Mouse (Mus musculus): ENCODE measurements around the gene Zfx.

The Zfx gene

DNA sequence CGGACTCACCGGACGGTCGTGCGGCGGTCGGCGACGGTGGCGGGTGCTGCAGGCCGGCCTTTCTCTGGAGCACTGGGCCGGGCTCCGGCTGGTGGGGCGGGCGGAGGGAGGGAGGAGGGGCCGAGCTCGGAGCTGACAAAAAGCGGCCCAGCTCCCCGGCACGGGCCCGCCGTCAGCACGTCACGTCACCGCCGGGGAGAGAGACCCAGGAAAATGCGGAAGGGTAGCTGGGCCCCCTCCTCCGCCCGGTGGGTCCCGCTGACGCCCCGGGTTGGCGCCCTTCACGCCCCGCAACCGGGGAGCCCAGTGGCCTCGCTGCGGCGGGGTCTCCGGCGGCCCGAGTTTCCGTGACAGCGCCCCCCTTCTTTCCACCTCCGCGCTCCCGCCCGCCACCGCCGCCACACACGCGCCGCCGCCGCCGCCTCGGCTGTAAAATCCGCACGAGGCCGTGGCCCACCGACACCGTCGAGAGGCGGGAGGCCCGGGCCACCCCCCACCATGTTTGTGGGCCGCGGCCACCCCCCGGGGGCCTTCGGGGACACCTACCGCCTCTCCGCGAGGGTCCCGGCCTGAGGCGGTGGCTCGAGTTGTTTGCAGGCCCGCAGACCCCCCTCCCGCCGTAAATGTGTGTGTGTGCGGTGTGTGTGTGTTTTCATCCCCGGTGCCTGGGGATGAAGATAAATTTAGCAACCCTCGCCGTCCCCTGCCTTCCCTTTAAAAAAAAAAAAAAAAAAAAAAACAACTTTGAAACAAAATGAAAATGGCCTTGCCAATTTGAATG lies at the start of gene Zfx:
TSS of gene Zfx (minus strand) at position 644 of the 781 bp plus-strand sequence.
- DNase-seq (ENCODE audit: low spot score in 2 of 2) = peak; percentile 22 to 53

DNA sequence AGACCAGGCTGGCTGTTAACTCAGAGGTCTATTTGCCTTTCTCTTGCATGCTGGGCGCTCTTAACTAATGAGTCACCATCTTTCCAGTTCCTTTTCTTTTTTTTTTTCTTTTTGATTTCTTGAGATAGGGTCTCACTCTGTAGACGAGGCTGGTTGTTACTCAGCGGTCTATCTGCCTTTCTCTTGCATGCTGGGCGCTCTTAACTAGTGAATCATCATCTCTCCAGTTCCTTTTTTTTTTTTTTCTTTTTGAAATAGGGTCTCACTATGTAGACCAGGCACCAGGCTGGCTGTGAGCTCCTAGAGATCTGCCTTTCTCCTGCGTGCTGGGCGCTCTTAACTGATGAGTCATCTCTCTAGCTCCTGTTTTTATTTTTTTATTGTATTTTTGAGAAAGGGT lies 45.8 kb upstream of the Zfx start:
- DNase-seq (ENCODE audit: low spot score in 2 of 2) = no peak

GRCm38 (mm10) chrX:94152251-94152830 lies 28.8 kb upstream of the Zfx start:
- DNase-seq (ENCODE audit: low spot score in 2 of 2) = no peak

DNA sequence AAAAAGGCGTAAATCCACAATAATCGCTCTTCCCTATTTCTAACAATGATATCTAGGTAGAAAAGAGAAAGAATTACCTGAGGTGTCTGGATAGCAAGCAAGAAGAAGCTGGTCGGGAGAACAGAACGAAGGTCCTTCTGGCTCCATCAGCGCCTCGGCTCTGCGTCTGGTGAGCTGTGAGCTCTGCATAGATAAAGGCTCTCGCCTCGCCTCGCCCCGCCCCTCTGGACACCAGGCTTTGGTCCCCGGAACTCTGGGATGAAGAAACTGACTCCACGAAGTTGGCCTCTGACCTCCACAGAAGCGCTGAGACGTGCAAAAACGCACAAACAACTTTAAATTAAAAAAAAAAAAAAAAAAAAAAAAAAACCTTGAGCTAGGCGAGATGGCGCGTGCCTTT lies 27.0 kb upstream of the Zfx start:
- no peak for DNase-seq (ENCODE audit: low spot score in 2 of 2)

DNA sequence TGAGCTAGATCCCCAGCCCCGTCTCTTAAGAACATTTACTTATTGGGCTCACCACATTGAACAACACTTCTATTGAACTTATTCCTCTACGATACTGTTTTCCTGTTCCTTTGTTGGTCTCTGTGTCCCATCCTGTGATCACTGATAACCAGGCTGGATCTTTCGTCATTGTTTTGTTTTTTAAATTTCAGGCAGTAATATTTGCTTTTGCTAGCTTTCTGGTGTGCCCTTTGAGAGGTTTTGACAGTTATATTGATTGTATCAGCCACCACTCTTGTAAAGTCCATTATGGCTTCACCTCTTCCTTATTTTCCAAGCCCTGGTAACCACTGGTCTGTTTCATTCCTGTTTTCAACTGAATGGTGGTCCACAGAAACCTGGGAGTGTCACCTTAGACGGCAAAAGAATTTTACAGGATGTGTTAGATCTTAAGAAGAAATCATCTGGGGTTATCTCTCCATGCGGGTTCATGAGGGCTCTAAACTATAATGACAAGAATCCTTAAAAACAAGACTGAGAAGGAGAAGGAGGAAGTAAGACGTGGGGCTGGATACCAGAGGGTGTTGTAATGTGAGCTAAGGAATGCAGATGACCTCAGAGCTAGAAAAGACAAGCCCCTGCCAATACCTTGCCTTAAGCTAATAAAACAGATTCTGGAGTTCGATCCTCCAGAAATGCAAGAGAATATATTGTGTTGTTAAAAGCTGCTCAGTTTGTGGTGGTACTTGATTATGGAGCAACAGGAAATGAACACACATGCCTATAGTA lies 18.7 kb upstream of the Zfx start:
- no peak for DNase-seq (ENCODE audit: low spot score in 2 of 2)

DNA sequence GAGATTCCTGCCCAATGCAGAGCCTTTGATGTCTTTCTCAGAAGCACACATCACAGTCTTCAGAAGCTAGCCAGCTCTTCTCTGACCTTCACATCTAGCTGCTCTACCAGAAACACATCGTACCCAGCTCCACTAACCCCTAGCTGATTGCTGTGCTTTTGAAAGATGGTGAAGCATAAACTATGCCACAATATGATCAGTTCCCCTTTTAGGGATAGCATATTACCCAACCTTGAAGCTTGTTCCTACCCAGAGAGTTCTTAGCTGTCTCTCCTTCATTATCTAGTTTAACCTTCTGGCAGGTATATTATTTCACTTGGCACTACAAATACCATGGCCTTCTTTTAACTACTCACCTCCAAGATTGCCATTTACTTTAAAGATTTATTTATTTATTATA lies 16.6 kb upstream of the Zfx start:
- no peak for DNase-seq (ENCODE audit: low spot score in 2 of 2)

DNA sequence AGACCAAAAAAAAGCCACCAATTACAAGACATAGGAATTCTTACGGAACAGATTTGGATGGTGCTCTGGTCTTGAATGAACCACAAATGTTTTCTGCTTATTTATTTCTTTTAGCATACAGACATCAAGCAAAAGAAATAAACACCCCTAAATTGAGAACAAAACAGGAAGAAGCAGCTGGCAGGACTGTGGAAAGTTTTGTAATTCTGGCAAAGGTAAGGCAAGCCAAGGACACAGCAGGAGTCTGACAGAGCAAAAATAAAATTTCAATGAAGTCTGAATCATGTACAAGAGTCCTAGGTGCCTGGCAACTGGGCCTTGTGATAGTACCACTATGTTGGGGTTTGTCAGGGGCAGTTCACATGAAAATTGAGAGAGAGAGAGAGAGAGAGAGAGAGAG lies 14.8 kb upstream of the Zfx start:
- no peak for DNase-seq (ENCODE audit: low spot score in 2 of 2)

- DNase-seq (ENCODE audit: low spot score in 2 of 2) = no peak
Measured at GRCm38 (mm10) chrX:94135084-94135483, 11.6 kb upstream of the Zfx start.

GRCm38 (mm10) chrX:94133551-94133950 lies 10.0 kb upstream of the Zfx start:
- DNase-seq (ENCODE audit: low spot score in 2 of 2) = no peak

- no peak for DNase-seq (ENCODE audit: low spot score in 2 of 2)
Measured at GRCm38 (mm10) chrX:94132239-94132638, 8.7 kb upstream of the Zfx start.

GRCm38 (mm10) chrX:94129712-94130111 lies 6.2 kb upstream of the Zfx start:
- DNase-seq (ENCODE audit: low spot score in 2 of 2) = no peak

DNA sequence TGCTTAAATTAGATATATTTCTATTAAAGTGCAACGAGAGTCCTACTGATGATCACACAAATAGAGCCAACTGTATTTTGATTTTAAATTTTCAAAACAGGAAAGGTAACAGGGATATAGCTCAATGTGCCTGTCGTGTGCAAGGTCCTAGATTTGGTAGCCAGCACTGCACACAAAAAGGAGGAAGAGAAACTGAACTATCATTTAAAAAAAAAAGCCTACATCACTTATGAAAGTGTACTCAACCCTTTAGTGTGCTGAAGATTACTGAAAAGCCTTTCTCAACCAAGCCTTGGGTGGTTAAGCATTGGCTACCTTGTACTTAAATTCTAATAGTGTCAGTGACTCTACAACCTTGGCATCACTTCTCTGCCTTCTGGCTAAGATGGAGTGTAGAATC lies 2.4 kb upstream of the Zfx start:
- DNase-seq (ENCODE audit: low spot score in 2 of 2) = no peak

- no peak for DNase-seq (ENCODE audit: low spot score in 2 of 2)
Measured at GRCm38 (mm10) chrX:94122709-94123058, 818 bp downstream of the Zfx start.

DNA sequence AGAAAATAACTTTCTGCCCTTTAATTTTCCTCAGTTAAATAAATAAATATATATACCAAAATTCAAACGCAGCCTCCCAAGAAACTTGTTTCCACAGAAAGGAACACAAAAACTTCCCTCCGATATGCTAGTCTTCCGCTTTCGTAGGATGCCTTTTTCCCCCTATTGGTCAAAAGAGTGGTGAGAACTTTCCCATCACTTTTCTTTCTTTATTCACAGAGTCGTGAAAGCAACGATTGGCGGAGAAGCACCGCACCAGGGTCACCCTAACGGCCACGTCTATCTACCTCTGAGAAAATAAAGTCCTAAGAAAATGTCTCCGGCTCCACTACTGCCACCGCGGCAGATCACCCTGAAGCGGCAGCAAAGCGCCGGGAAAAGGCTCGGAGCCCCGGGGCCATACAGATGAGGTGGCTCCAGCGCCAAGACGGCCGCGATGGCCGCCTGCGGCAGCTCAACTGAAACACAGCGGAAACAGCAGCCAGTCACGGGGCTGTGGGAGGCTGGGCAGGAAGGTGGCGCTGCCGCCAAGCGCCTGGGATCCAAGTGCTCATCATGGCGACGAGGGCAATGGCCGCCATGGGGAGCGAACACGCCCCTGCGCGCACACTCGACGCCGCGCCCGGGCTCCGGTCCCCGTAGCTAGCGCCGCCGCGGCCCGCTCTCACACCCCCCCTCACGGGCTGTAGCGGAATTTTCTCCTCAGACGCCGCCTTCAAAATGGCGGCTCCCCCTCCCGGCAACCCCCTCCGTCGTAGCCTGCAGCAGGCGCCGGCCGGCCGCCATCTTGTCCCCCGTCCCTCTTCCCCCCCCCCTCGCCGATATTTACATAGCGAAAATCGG lies 1.4 kb downstream of the Zfx start:
- DNase-seq (ENCODE audit: low spot score in 2 of 2) = peak; percentile 73 to 80

- DNase-seq (ENCODE audit: low spot score in 2 of 2) = no peak
Measured at GRCm38 (mm10) chrX:94121161-94121856, 2.2 kb downstream of the Zfx start.

DNA sequence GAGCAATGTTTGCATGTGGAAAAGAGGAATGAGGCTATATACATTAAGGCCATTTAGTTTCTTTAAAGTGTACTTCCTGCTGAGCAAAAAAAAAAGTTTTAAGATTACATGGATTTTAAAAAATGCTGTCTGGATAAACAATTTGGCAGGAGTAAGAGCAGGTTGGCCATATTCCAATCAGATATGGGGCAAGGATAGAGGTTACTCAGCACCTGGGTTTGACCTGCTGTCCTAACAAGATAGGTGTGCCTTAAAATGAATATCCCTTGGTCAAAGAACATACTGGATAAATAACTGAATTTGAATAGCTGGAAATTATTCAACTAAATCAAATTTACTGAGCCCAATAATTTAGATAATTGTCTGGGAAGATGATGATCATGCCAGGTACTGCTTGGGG lies 5.2 kb downstream of the Zfx start:
- no peak for DNase-seq (ENCODE audit: low spot score in 2 of 2)

DNA sequence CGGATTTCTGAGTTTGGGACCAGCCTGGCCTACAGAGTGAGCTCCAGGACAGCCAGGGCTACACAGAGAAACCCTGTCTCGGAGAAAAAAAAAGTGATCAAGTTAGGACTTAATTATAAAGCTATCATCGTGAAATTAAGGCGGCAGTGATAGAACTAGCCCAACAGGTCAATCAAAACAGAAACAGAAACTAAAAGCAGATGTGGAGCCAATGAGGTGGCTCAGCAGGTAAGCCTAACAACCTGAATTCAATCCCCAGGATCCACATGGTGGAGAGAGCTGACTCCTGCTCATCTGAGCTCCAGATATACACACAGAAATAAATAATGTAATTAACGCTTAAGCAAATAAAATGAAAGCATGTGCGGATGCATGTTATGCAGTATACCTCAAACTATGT lies 7.6 kb downstream of the Zfx start:
- DNase-seq (ENCODE audit: low spot score in 2 of 2) = no peak

DNA sequence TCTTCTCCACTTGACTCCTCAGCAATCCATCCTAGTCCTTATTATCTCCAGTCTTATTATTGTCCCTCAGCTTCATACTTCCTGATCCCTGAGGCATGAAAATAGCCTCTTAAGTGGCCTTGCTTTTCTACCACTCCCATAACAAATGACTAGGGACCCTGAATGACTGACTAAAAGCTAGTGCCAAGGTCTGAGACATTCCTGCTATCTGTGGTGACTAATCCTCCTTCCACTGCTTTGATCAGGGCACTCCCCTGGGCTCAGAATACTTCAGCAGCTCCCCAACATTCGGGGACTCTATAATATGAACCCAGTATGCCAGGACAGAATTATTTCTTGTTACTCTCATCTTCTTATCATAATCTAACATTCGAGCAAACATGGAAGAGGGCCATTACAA lies 17.5 kb downstream of the Zfx start:
- no peak for DNase-seq (ENCODE audit: low spot score in 2 of 2)

DNA sequence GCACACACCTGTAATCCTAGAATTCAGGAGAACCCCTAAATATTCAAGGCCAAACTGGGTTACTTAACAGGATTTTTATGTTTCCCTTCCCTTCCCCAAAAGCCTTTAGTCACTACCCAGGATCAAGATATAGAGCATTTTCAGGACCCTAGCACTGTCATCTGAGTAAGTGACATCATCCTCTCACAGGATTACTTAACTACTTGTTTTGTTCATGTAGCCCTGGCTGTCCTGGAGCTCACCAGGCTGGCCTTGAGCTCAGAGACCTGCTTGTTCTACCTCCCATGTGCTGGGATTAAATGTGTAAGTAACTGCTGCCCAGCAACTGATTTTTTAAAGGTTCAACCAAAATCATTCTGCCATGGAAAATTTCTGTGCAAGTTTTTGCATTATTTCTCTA lies 20.6 kb downstream of the Zfx start:
- DNase-seq (ENCODE audit: low spot score in 2 of 2) = no peak

DNA sequence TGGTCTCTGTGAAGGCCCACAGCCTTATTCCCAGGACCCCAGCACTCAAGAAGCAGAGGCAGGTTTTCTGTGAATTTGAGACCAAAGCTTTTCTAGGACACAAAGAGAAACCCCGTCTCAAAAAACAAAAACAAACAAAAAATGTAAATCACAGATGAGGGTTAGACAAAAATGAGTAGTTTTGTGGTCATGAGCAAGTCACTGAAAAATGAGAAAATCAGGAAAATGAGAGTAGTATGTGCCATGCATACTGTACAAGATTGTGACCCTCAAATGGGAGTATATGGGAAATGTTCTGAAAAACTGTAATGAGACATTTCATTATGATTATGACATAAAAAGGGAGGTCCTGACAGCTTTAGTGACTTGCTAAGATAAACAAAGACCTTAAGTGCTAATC lies 22.9 kb downstream of the Zfx start:
- no peak for DNase-seq (ENCODE audit: low spot score in 2 of 2)

GRCm38 (mm10) chrX:94091001-94091400 lies 32.5 kb downstream of the Zfx start:
- DNase-seq (ENCODE audit: low spot score in 2 of 2) = no peak

Data from frontal cortex, postnatal 10 days (tissue).